Mouse (Mus musculus) embryonic facial prominence, embryonic 10.5 days (tissue): Measurements from ENCODE around the gene Bex6. TPM values are rescaled to one million over a fixed set of nuclear protein-coding genes. Genes with fewer than 3 reads are reported as not detected.

Experiments used
- DNase-seq: peaks from one replicate; pipeline ENCODE4 v3.0.0-alpha.2; 2017; ENCODE audit warnings: low spot score
- H3K27ac ChIP-seq: fragments of 300-500 bp; sonication (generic); replicated peaks from 2 replicates; pipeline ENCODE4 v1.5.1; 2016; ENCODE audit warnings: mild to moderate bottlenecking
- H3K27me3 ChIP-seq: fragments of 300-500 bp; sonication (generic); replicated peaks from 2 replicates; pipeline ENCODE4 v1.6.1; 2016; ENCODE audit warnings: low read depth, mild to moderate bottlenecking; ENCODE audit not compliant: poor library complexity, severe bottlenecking
- H3K36me3 ChIP-seq: fragments of 300-500 bp; sonication (generic); replicated peaks from 2 replicates; pipeline ENCODE4 v1.6.1; 2016; ENCODE audit warnings: mild to moderate bottlenecking, moderate library complexity
- H3K4me1 ChIP-seq: fragments of 300-500 bp; sonication (generic); 2 replicates; pipeline ENCODE4 v1.6.1; 2016
- H3K4me3 ChIP-seq: fragments of 300-500 bp; sonication (generic); 2 replicates; pipeline ENCODE4 v1.5.1; 2016; ENCODE audit warnings: mild to moderate bottlenecking, moderate library complexity
- H3K9me3 ChIP-seq: fragments of 300-500 bp; sonication (generic); 2 replicates; pipeline ENCODE4 v1.6.1; 2016; ENCODE audit warnings: mild to moderate bottlenecking
- WGBS: fragments of 180-500 bp; shearing (Covaris S2); methylation state at CpG from one replicate; pipeline ENCODE4 v1.1.7; 2016; 5-methylcytosine and 5-hydroxymethylcytosine counted together
- polyA plus RNA-seq: library from polyadenylated mRNA; unstranded; fragments of >200 nt; fragmentation: Nextera tagmentation; extraction: Ambion mirVana; gene quantifications from 2 replicates; pipeline ENCODE4 v1.2.1, GENCODE M21; 2016

Bex6 gene
- not detected in 2 replicates for polyA plus RNA-seq

- peaks cover 11% of the 10 kb centered on the region for H3K4me1 ChIP-seq
- 0 out of 2 replicates have a peak, but pooled peaks cover 2% of the 10 kb centered on the region for H3K9me3 ChIP-seq
- H3K27ac ChIP-seq = no peak within 1 kb of the TSS
- H3K27me3 ChIP-seq = no peaks in the 10 kb centered on the region
- H3K36me3 ChIP-seq = no peaks in the 10 kb centered on the region
- WGBS = 84% methylated on average over 6 of the region's 6 CpGs
- DNase-seq = no peak
- H3K4me3 ChIP-seq = no peak within 1 kb of the TSS
These were observed at the start of gene Bex6 for GRCm38 (mm10) chr16:32179333-32179901. Bex6 (plus strand) TSS chr16:32179823.

GRCm38 (mm10) chr16:32130190-32130826 lies 49.3 kb upstream of the Bex6 start:
- no peaks in the 10 kb centered on the region for H3K9me3 ChIP-seq
- 71% methylated on average over 16 of the region's 16 CpGs for WGBS
- H3K4me3 ChIP-seq = no peak overlapping the region
- no peaks in the 10 kb centered on the region for H3K27me3 ChIP-seq
- DNase-seq = no peak
- H3K36me3 ChIP-seq = no peaks in the 10 kb centered on the region
- H3K27ac ChIP-seq = no peak overlapping the region
- peaks cover 5% of the 10 kb centered on the region; the same call in 1 of the 2 replicates for H3K4me1 ChIP-seq

- no peaks in the 10 kb centered on the region for H3K27me3 ChIP-seq
- 84% methylated on average over 3 of the region's 3 CpGs for whole genome bisulfite sequencing
- H3K9me3 ChIP-seq = no peaks in the 10 kb centered on the region
- no peak overlapping the region for H3K27ac ChIP-seq
- H3K4me1 ChIP-seq = peaks cover 5% of the 10 kb centered on the region; the same call in 1 of the 2 replicates
- H3K36me3 ChIP-seq = no peaks in the 10 kb centered on the region
- H3K4me3 ChIP-seq = no peak overlapping the region
- no peak for DNase-seq
These were observed 46.5 kb upstream of the Bex6 start for GRCm38 (mm10) chr16:32133148-32133547.

GRCm38 (mm10) chr16:32135842-32136357 lies 43.7 kb upstream of the Bex6 start:
- H3K27ac ChIP-seq = no peak overlapping the region
- DNase-seq = no peak
- peaks cover 9% of the 10 kb centered on the region; the same call in 1 of the 2 replicates for H3K4me1 ChIP-seq
- H3K36me3 ChIP-seq = no peaks in the 10 kb centered on the region
- WGBS = 80% methylated on average over 7 of the region's 7 CpGs
- no peaks in the 10 kb centered on the region for H3K27me3 ChIP-seq
- H3K4me3 ChIP-seq = no peak overlapping the region
- no peaks in the 10 kb centered on the region for H3K9me3 ChIP-seq

GRCm38 (mm10) chr16:32138954-32139353 lies 40.7 kb upstream of the Bex6 start:
- Histone ChIP-seq H3K4me1 (peaks cover 9% of the 10 kb centered on the region; the same call in 1 of the 2 replicates), H3K9me3 (peaks cover 12% of the 10 kb centered on the region; the same call in 1 of the 2 replicates), H3K27ac (no peak overlapping the region), H3K36me3 (peaks cover 15% of the 10 kb centered on the region), H3K27me3 (no peaks in the 10 kb centered on the region), H3K4me3 (no peak overlapping the region)
- no peak for DNase-seq
- 88% methylated on average over 1 of the region's 1 CpGs for WGBS

- peaks cover 14% of the 10 kb centered on the region; the same call in 1 of the 2 replicates for H3K4me1 ChIP-seq
- H3K9me3 ChIP-seq = peaks cover 15% of the 10 kb centered on the region; the same call in 1 of the 2 replicates
- H3K36me3 ChIP-seq = peaks cover 26% of the 10 kb centered on the region
- no peaks in the 10 kb centered on the region for H3K27me3 ChIP-seq
- WGBS = 96% methylated on average over 15 of the region's 15 CpGs
- H3K4me3 ChIP-seq = no peak overlapping the region
- H3K27ac ChIP-seq = no peak overlapping the region
- no peak for DNase-seq
These were observed 35.9 kb upstream of the Bex6 start for GRCm38 (mm10) chr16:32143766-32144165.

GRCm38 (mm10) chr16:32144592-32144991 lies 35.0 kb upstream of the Bex6 start:
- Histone ChIP-seq H3K27me3 (no peaks in the 10 kb centered on the region), H3K27ac (no peak overlapping the region), H3K9me3 (peaks cover 15% of the 10 kb centered on the region; the same call in 1 of the 2 replicates), H3K4me3 (no peak overlapping the region), H3K4me1 (peaks cover 6% of the 10 kb centered on the region; the same call in 1 of the 2 replicates), H3K36me3 (peaks cover 26% of the 10 kb centered on the region)
- DNase-seq = no peak
- WGBS = 93% methylated on average over 17 of the region's 17 CpGs

GRCm38 (mm10) chr16:32147589-32148207 lies 31.9 kb upstream of the Bex6 start:
- peak; percentile 26 for DNase-seq
- peaks cover 15% of the 10 kb centered on the region; the same call in 1 of the 2 replicates for H3K9me3 ChIP-seq
- H3K4me1 ChIP-seq = 0 out of 2 replicates have a peak, but pooled peaks cover 5% of the 10 kb centered on the region
- peak overlapping the region; percentile 31 for H3K4me3 ChIP-seq
- H3K27me3 ChIP-seq = no peaks in the 10 kb centered on the region
- peaks cover 22% of the 10 kb centered on the region for H3K36me3 ChIP-seq
- 0 out of 2 replicates have a peak overlapping the region, but pooled peaks have one; percentile 22 for H3K27ac ChIP-seq
- WGBS = 56% methylated on average over 12 of the region's 13 CpGs

GRCm38 (mm10) chr16:32153976-32154375 lies 25.6 kb upstream of the Bex6 start:
- Histone ChIP-seq H3K4me1 (no peaks in the 10 kb centered on the region), H3K36me3 (0 out of 2 replicates have a peak, but pooled peaks cover 2% of the 10 kb centered on the region), H3K27me3 (no peaks in the 10 kb centered on the region), H3K9me3 (no peaks in the 10 kb centered on the region), H3K4me3 (no peak overlapping the region), H3K27ac (no peak overlapping the region)
- DNase-seq = no peak
- 72% methylated on average over 1 of the region's 1 CpGs for WGBS

- DNase-seq = no peak
- Histone ChIP-seq H3K27ac (no peak overlapping the region), H3K4me1 (no peaks in the 10 kb centered on the region), H3K27me3 (no peaks in the 10 kb centered on the region), H3K36me3 (0 out of 2 replicates have a peak, but pooled peaks cover 2% of the 10 kb centered on the region), H3K9me3 (no peaks in the 10 kb centered on the region), H3K4me3 (no peak overlapping the region)
- 86% methylated on average over 13 of the region's 13 CpGs for WGBS
These were observed 25.2 kb upstream of the Bex6 start for GRCm38 (mm10) chr16:32154437-32154836.

GRCm38 (mm10) chr16:32156719-32157118 lies 22.9 kb upstream of the Bex6 start:
- H3K4me3 ChIP-seq = no peak overlapping the region
- 64% methylated on average over 3 of the region's 3 CpGs for WGBS
- H3K27me3 ChIP-seq = no peaks in the 10 kb centered on the region
- DNase-seq = no peak
- no peaks in the 10 kb centered on the region for H3K4me1 ChIP-seq
- 0 out of 2 replicates have a peak, but pooled peaks cover 2% of the 10 kb centered on the region for H3K36me3 ChIP-seq
- no peaks in the 10 kb centered on the region for H3K9me3 ChIP-seq
- H3K27ac ChIP-seq = no peak overlapping the region

GRCm38 (mm10) chr16:32157369-32157768 lies 22.3 kb upstream of the Bex6 start:
- WGBS = 85% methylated on average over 2 of the region's 2 CpGs
- Histone ChIP-seq H3K4me1 (no peaks in the 10 kb centered on the region), H3K4me3 (no peak overlapping the region), H3K36me3 (0 out of 2 replicates have a peak, but pooled peaks cover 2% of the 10 kb centered on the region), H3K27ac (no peak overlapping the region), H3K27me3 (no peaks in the 10 kb centered on the region), H3K9me3 (no peaks in the 10 kb centered on the region)
- no peak for DNase-seq
